Mouse (Mus musculus) layer of hippocampus, postnatal 10 days (tissue): ENCODE data around the gene Capn11. TPM values are rescaled to one million over a fixed set of nuclear protein-coding genes. Genes with fewer than 3 reads are reported as not detected.

Source experiments
- DNase-seq, 2 experiments: peaks; one replicate each; pipeline ENCODE4 v3.0.0; 2021; ENCODE audit warnings: low spot score in 2 of 2
- total RNA-seq, 2 experiments: library from RNA; stranded (reverse); gene quantifications; 2 replicates each; pipeline ENCODE4 v1.2.3; 2021

The Capn11 gene
- total RNA-seq, 2 experiments from 2014 or later: 1.1 to 1.3 TPM

- no peak for DNase-seq
These were observed 58.9 kb downstream of the Capn11 start for GRCm38 (mm10) chr17:45600267-45600666.

GRCm38 (mm10) chr17:45599446-45600242 lies 59.5 kb downstream of the Capn11 start, which contains the start of gene Slc29a1:
Gene Slc29a1 (minus strand): TSS chr17:45599606.
- DNase-seq: no peak

DNA sequence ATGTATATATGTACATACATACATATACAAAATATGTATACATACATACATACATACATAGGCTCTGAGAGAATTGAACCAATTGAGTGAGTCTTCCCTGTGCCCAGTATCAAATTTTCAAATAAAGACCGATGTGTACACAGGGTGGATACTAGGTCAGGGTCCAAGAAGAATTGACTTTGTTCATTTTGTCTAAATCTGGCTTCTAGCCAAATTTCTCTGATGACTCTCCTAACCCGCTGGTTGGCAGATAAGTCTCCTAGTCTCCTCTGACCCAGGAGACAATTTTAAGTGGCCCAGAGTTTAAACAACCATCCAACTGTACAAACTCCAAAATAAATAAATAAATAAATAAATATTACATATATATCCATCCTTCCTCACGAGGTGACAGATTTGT lies 60.2 kb downstream of the Capn11 start:
- DNase-seq: no peak

DNA sequence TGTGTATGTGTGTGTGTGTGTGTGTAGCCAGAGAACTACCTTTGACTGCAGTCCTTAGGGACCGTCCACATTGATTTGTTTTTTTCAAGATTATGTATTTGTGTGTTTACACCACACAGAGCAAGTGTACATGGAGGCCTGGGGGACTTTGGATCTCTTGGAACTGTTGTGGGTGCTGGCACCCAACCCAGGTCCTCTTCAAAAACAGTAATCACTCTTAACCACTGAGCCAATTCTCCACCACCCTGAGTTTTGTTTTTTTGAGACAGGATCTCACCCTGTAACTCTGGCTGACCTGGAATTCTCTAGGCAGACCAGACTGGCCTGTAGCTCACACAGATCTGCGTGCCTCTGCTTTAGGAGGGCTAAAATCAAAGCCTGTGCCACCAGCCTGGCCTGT lies 60.7 kb downstream of the Capn11 start:
- DNase-seq: no peak

DNA sequence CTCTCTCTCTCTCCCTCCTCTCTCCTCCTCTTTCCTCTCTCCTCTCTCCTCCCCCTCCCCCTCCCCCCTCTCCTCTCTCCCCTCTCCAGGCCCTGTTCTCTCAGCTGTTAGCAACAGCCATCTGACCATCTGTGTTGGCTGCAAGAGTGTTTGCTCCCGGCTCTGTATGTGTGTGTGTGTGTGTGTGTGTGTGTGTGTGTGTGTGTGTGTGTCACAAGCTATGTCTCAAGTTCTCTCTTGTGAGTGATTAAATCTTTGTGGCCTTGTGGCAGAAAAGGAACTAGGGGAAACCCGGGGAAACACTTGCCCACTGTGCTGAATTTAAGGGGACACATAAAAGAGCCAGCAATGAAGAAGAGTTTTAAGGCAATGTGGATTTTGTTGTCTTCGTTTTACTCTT lies 61.3 kb downstream of the Capn11 start:
- no peak for DNase-seq

DNA sequence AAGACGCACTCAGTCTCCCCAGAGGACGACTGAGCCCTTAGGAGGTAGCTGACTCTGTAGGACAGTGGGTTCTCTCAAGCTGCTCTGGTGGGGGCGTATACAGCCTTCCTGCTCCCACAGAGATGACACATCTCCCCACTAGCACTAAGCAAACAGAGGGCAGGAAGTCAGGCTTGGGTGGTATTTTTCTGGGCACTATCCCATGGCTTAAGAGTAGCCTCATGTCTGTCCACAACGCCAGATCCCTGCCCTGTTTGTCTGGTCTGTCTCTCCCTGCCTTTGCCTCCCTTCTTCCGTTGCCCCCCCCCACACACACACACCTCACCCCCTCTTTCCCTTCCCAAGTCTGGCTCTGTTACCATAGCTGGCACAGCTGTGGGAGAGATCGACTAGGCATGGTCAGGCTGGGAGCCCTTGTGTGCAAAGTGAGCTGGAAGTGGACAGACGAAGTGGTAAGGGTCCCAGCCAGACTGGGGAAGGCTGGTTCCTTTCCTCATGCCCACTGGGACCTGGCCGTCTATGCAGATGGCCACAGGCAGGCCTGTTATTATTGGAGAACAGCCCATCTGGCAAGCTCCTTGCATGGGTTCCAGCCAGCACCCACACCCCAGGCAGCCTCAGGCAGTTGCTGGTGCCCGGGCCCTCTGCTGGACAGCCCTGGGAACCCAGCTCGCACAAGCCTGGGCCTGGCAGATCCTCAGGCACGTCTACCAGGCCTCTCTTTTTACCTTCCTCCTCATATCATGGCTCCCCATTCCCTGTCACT lies 62.3 kb downstream of the Capn11 start:
- DNase-seq: peak; percentile 79

- DNase-seq: no peak
These were observed 63.3 kb downstream of the Capn11 start for GRCm38 (mm10) chr17:45595736-45596390.

- DNase-seq: peak; percentile 67 to 80
These were observed 64.0 kb downstream of the Capn11 start for GRCm38 (mm10) chr17:45594881-45595735.

GRCm38 (mm10) chr17:45594195-45594594 lies 64.9 kb downstream of the Capn11 start:
- DNase-seq: no peak

- no peak for DNase-seq
These were observed 65.6 kb downstream of the Capn11 start for GRCm38 (mm10) chr17:45593479-45593878.

- DNase-seq: no peak
These were observed 66.3 kb downstream of the Capn11 start for GRCm38 (mm10) chr17:45592606-45593431.

- peak in 1 of 2 experiments; percentile 13 for DNase-seq
These were observed 67.2 kb downstream of the Capn11 start for GRCm38 (mm10) chr17:45591701-45592605.

DNA sequence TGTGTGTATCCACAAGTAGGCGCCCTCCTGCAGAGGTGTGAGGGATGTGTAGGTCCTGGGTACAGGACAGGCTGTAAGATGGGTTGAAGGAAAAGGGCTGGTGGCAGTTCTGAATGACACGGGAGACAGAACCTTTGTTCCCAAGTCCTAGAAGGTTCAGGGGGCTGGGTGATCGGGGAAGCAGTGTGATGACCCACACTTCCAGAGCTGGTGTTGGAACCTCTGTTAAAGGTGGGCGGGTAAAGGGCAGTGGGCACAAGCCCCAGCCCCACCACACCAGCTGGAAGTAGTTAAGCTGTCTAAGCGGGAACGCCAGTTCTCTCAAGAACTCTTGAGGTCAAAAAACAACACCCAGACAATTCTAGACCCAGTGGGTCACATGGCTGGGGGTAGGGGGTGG lies 68.7 kb downstream of the Capn11 start:
- no peak for DNase-seq

DNA sequence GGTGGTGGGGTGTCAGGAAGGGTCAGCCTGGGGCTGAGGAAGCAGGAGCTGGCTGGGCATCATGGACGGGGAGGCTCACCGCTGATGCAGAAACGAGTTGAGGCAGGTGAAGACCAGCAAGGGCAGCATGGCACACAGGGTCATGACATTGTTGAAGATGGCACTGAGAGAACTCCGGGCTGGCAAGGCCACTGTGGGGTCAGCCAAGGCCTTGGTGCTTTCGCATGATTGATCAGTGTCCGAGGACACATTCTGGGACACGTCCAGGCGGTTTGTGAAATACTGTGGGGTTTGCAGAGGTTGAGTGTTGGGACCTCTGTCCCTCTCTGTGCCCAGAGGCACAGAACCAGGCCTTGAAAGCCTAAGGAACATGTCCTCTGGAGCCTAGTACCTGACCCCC lies 69.3 kb downstream of the Capn11 start:
- peak in 1 of 2 experiments; percentile 5 for DNase-seq

DNA sequence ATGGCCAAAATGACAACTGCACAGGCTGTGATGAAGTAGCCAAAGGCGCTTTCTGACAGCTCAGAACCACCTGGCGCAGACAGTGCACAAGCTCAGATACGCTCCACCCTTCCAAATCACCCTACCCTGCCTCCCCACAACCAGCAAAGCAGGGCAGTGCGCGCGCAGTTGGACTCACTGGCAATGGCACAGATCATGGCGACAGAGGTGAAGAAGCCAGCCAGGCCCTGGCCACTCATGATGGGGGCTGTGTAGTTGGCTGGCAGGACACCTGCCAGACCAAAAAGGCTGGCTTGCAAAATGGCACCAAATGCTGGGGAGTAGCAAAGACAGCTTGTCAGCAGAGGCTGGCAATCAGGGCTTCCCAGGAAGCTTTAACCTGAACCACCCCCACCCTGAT lies 69.9 kb downstream of the Capn11 start:
- DNase-seq: peak in 1 of 2 experiments; percentile 20

DNA sequence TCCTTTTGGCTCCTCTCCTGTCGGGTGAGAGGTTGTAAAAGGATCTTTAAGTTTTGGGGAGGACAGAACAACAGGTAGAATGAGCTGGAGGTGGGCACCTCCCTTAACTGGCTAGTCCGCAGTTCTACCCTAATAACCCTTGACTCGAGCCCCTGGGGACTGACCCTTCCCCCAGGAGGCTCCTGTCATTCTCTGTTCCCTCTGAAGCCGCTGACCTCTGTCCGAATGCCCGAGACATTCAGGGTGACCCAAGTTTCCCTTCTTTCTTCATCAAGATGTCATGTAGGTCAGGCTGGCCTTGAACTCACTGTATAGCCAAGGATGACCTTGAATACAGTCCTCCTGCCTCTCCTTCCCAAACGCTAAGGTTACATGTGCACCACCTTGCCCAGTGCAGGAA lies 70.8 kb downstream of the Capn11 start:
- DNase-seq: no peak

DNA sequence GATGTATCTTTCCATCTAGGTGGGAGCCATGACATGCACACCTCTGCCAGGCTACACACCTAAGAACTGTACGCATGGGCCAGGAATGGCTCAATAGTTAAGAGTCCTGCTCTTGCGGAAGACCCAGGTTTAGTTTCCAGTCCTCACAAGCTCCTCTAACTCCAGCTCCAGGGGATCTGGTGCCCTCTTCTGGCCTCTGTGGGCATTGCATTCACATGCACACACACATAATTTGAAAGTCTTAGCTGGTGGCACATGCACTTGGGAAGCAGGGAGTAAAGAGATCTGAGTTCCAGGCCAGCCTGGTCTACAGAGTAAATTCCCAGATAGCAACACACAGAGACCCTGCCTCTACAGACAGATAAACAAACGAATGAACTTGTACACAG lies 72.7 kb downstream of the Capn11 start:
- DNase-seq: no peak

GRCm38 (mm10) chr17:45585725-45586448 lies 73.2 kb downstream of the Capn11 start:
- DNase-seq: no peak
